Mouse (Mus musculus) retina, postnatal 1 day (tissue): ENCODE measurements at regions not wholly inside any gene's neighbourhood (a gene's known extent, or its start where the extent isn't known, plus 50 kb on each side); places are given as distances from the start of the nearest gene placed in this dataset.
A peak's percentile ranks its signal among the peaks of the same experiment; 100 is the strongest.

Source experiments
- DNase-seq: peaks from one replicate; pipeline ENCODE4 v3.0.0-alpha.2; 2012

GRCm38 (mm10) chr5:83091483-83091882 is 263.5 kb downstream of the Tecrl start:
- DNase-seq: no peak

- no peak for DNase-seq
Observed at GRCm38 (mm10) chr5:83054819-83055218, 300.2 kb downstream of the Tecrl start.

GRCm38 (mm10) chr5:83047214-83047613 is 307.8 kb downstream of the Tecrl start:
- DNase-seq: no peak

GRCm38 (mm10) chr5:83029703-83030102 is 325.3 kb downstream of the Tecrl start:
- DNase-seq: no peak

- DNase-seq: no peak
Observed at GRCm38 (mm10) chr5:83006038-83006437, 349.0 kb downstream of the Tecrl start.

- DNase-seq: peak; percentile 48
Observed at GRCm38 (mm10) chr5:82989056-82989455, 365.9 kb downstream of the Tecrl start.

- DNase-seq: no peak
Observed at GRCm38 (mm10) chr5:82969315-82969714, 385.7 kb downstream of the Tecrl start.

- DNase-seq: peak; percentile 61
Observed at GRCm38 (mm10) chr5:82966824-82967223, 388.2 kb downstream of the Tecrl start.

GRCm38 (mm10) chr5:82966180-82966579 is 388.8 kb downstream of the Tecrl start:
- DNase-seq: peak; percentile 64

- no peak for DNase-seq
Observed at GRCm38 (mm10) chr5:82964513-82964912, 390.5 kb downstream of the Tecrl start.

- DNase-seq: no peak
Observed at GRCm38 (mm10) chr5:82956012-82956411, 399.0 kb downstream of the Tecrl start.

GRCm38 (mm10) chr5:82947060-82947459 is 407.9 kb downstream of the Tecrl start:
- peak; percentile 5 for DNase-seq

- DNase-seq: no peak
Observed at GRCm38 (mm10) chr5:82939786-82940185, 415.2 kb downstream of the Tecrl start.

- peak; percentile 71 for DNase-seq
Observed at GRCm38 (mm10) chr5:82899347-82899746, 455.6 kb downstream of the Tecrl start.

GRCm38 (mm10) chr5:82898912-82899311 is 456.1 kb downstream of the Tecrl start:
- DNase-seq: no peak

- DNase-seq: no peak
Observed at GRCm38 (mm10) chr5:82898389-82898788, 456.6 kb downstream of the Tecrl start.

- DNase-seq: no peak
Observed at GRCm38 (mm10) chr5:82869264-82869663, 485.7 kb downstream of the Tecrl start.

GRCm38 (mm10) chr5:82864347-82864746 is 490.6 kb downstream of the Tecrl start:
- no peak for DNase-seq

GRCm38 (mm10) chr5:82825327-82825726 is 529.7 kb downstream of the Tecrl start:
- DNase-seq: no peak

GRCm38 (mm10) chr5:82793197-82793596 is 561.8 kb downstream of the Tecrl start:
- no peak for DNase-seq
